ENCODE assay signal across 8 mouse cellular contexts in the genomic region with DNA sequence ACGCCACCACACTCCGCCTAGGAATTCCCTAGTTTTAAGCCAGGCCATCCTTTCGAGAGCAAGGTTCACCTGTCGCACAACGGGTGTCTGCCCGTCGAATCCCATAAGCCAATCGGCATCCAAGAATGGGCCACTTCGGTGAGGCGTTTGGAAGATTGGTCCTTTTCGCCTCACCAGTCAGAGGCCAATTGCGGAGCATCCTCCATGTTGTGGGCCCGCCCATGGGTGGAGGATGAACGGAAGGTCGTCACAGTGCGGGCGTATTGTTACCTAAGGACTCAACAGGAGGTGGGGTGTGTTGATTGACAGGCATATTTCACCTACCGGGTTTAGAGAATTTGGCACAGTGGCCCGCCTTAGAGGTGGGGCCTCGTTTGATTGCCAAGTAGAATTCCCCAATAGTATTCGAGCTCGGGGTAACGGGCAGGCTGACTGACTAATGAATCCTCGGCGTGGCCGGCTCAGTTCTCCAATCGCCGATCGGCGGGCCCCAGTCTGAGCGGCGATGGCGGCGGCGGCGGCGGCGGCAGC. TPM values are rescaled to one million over a fixed set of nuclear protein-coding genes. Genes with fewer than 3 reads are reported as not detected.
DNase-seq lines count a peak whose midpoint lies in the region; ATAC-seq and TF ChIP-seq lines count a peak whose summit lies in the region.

No protein-coding gene starts in this region.

- H3K36me3 ChIP-seq in embryonic facial prominence, embryonic 15.5 days, result peaks cover 30% of the 10 kb centered on the region
- peaks cover 34% of the 10 kb centered on the region for H3K36me3 ChIP-seq in limb, embryonic 14.5 days (ENCODE audit: control insufficient read depth, insufficient read depth, low read length)
- H3K36me3 ChIP-seq in midbrain, postnatal 0 days (ENCODE audit: insufficient read depth, low read length), result peaks cover 15% of the 10 kb centered on the region

- DNase-seq in 416B (ENCODE audit: low read depth), result peak; percentile 100
- peak; percentile 100 for DNase-seq in heart, adult 8-10 months (ENCODE audit: low spot score)
- peak; percentile 100 for DNase-seq in kidney, adult 9 months
- DNase-seq in limb, embryonic 14.5 days (ENCODE audit: low spot score), result peak; percentile 100
- DNase-seq in midbrain, postnatal 0 days (ENCODE audit: low spot score), result peak; percentile 100
- DNase-seq in spleen, postnatal 14 days (ENCODE audit: low spot score in 2 of 2), result peak; percentile 90 to 93

- WGBS in bone marrow, adult 2 months, result under 1% methylated on average over 38 of the region's 38 CpGs
- WGBS in embryonic facial prominence, embryonic 15.5 days, result under 1% methylated on average over 38 of the region's 38 CpGs
- WGBS in limb, embryonic 14.5 days, result 0% methylated on average over 30 of the region's 38 CpGs
- WGBS in midbrain, postnatal 0 days, result under 1% methylated on average over 36 of the region's 38 CpGs

- no peak; the same call in 1 of the 2 replicates for TF ChIP-seq POLR2A in bone marrow, adult 2 months (IDR thresholded peaks at IDR 0.05; ENCODE audit: borderline replicate concordance, control insufficient read depth, low read depth, low read length)
- peak; percentile 34; the same call in 1 of the 2 replicates for TF ChIP-seq POLR2A in limb, embryonic 14.5 days (IDR thresholded peaks at IDR 0.05; ENCODE audit: borderline replicate concordance, extremely low read depth, insufficient read depth, insufficient read length)

- H3K4me1 ChIP-seq in bone marrow, adult 2 months (ENCODE audit: control insufficient read depth, insufficient read depth, low read length), result no peaks in the 10 kb centered on the region; the same call in 1 of the 2 replicates
- H3K4me1 ChIP-seq in embryonic facial prominence, embryonic 15.5 days, result peaks cover 22% of the 10 kb centered on the region
- peaks cover 5% of the 10 kb centered on the region for H3K4me1 ChIP-seq in limb, embryonic 14.5 days (ENCODE audit: control insufficient read depth, insufficient read depth, low read length)
- H3K4me1 ChIP-seq in midbrain, postnatal 0 days (ENCODE audit: insufficient read depth, low read length), result no peaks in the 10 kb centered on the region

- no peak for TF ChIP-seq CTCF in bone marrow, adult 2 months (IDR thresholded peaks at IDR 0.05; ENCODE audit: control insufficient read depth, insufficient read depth, low read length)
- TF ChIP-seq CTCF in midbrain, postnatal 0 days (IDR thresholded peaks at IDR 0.05), result 0 out of 2 replicates have a peak, but pooled peaks have one; percentile 2

- H3K4me3 ChIP-seq in bone marrow, adult 2 months (replicated peaks; ENCODE audit: control insufficient read depth, low read depth, low read length), result peak overlapping the region; percentile 86
- H3K4me3 ChIP-seq in embryonic facial prominence, embryonic 15.5 days (replicated peaks), result peak overlapping the region; percentile 94
- H3K4me3 ChIP-seq in limb, embryonic 14.5 days (replicated peaks; ENCODE audit: low read length), result peak overlapping the region; percentile 98
- peak overlapping the region; percentile 73 for H3K4me3 ChIP-seq in midbrain, postnatal 0 days (ENCODE audit: low read depth, low read length)

- H3K27me3 ChIP-seq in embryonic facial prominence, embryonic 15.5 days, result no peaks in the 10 kb centered on the region
- no peaks in the 10 kb centered on the region for H3K27me3 ChIP-seq in limb, embryonic 14.5 days (ENCODE audit: control insufficient read depth, insufficient read depth, low read length)
- no peaks in the 10 kb centered on the region for H3K27me3 ChIP-seq in midbrain, postnatal 0 days (ENCODE audit: insufficient read depth, low read length)

- peak; percentile 98 for ATAC-seq in embryonic facial prominence, embryonic 15.5 days (ENCODE audit: insufficient number of reproducible peaks, low FRiP score, low TSS enrichment, low read depth)
- peak; percentile 98 for ATAC-seq in limb, embryonic 14.5 days (ENCODE audit: low FRiP score, low read depth)
- ATAC-seq in midbrain, postnatal 0 days (ENCODE audit: low FRiP score), result peak; percentile 99

- peak overlapping the region; percentile 97 for H3K9ac ChIP-seq in embryonic facial prominence, embryonic 15.5 days
- H3K9ac ChIP-seq in limb, embryonic 14.5 days (ENCODE audit: low read depth, low read length, severe bottlenecking), result peak overlapping the region; percentile 99
- H3K9ac ChIP-seq in midbrain, postnatal 0 days (replicated peaks; ENCODE audit: low read length, poor library complexity, severe bottlenecking), result peak overlapping the region; percentile 98

- H3K4me2 ChIP-seq in embryonic facial prominence, embryonic 15.5 days (replicated peaks), result peak overlapping the region; percentile 56
- peak overlapping the region; percentile 56 for H3K4me2 ChIP-seq in limb, embryonic 14.5 days (replicated peaks; ENCODE audit: low read depth, low read length, severe bottlenecking)
- peak overlapping the region; percentile 52 for H3K4me2 ChIP-seq in midbrain, postnatal 0 days (ENCODE audit: low read depth, low read length, poor library complexity, severe bottlenecking)

- peak overlapping the region; percentile 84 for H3K27ac ChIP-seq in bone marrow, adult 2 months (ENCODE audit: control insufficient read depth, insufficient read depth, low read depth, low read length, poor library complexity)
- H3K27ac ChIP-seq in embryonic facial prominence, embryonic 15.5 days (replicated peaks), result peak overlapping the region; percentile 93
- peak overlapping the region; percentile 95 for H3K27ac ChIP-seq in limb, embryonic 14.5 days (replicated peaks; ENCODE audit: low read depth, low read length)
- peak overlapping the region; percentile 97 for H3K27ac ChIP-seq in midbrain, postnatal 0 days (ENCODE audit: low read depth, low read length)

- H3K9me3 ChIP-seq in embryonic facial prominence, embryonic 15.5 days (replicated peaks), result no peaks in the 10 kb centered on the region
- H3K9me3 ChIP-seq in limb, embryonic 14.5 days (ENCODE audit: control insufficient read depth, low read length), result no peaks in the 10 kb centered on the region
- H3K9me3 ChIP-seq in midbrain, postnatal 0 days (ENCODE audit: low read length), result no peaks in the 10 kb centered on the region

RNA-seq across cellular contexts. Expression of gene Pabpn1, which starts 1.4 kb away (rescaled TPM):
- 124 and 140 TPM in 2 replicates for polyA plus RNA-seq in bone marrow, adult 2 months (2011; ENCODE audit: insufficient read depth, insufficient read length, low replicate concordance, missing spikeins)
- 124 and 125 TPM in 2 replicates for polyA plus RNA-seq in embryonic facial prominence, embryonic 15.5 days (2015; fragmentation: Nextera tagmentation; extraction: Ambion mirVana)
- 10 to 100 TPM; 37.3 to 54.4 (median 50.2) TPM for total RNA-seq in heart, adult 8-10 months (2022)
- polyA plus RNA-seq in limb, embryonic 14.5 days (2012; rRNA removed), result 476 and 495 TPM in 2 replicates
- polyA plus RNA-seq in limb, embryonic 14.5 days (2014; fragmentation: Nextera tagmentation; extraction: Ambion mirVana), result 137 and 147 TPM in 2 replicates
- 95.1 and 115 TPM in 2 replicates for total RNA-seq in midbrain, postnatal 0 days (2014; rRNA removed)
- 139 and 162 TPM in 2 replicates for polyA plus RNA-seq in midbrain, postnatal 0 days (2015; fragmentation: Nextera tagmentation; extraction: Ambion mirVana)

RNA-seq across cellular contexts. Expression of gene Gm20521, which starts 10.5 kb away (rescaled TPM):
- not detected in 2 replicates for polyA plus RNA-seq in bone marrow, adult 2 months (2011; ENCODE audit: insufficient read depth, insufficient read length, low replicate concordance, missing spikeins)
- polyA plus RNA-seq in embryonic facial prominence, embryonic 15.5 days (2015; fragmentation: Nextera tagmentation; extraction: Ambion mirVana), result not detected in 2 replicates
- 10 to 100 TPM in 1 of 4 experiments, 1 to 10 TPM in 3; 3.4 to 11.8 (median 7.9) TPM for total RNA-seq in heart, adult 8-10 months (2022)
- 0.16 and 1.7 TPM in 2 replicates for polyA plus RNA-seq in limb, embryonic 14.5 days (2012; rRNA removed)
- polyA plus RNA-seq in limb, embryonic 14.5 days (2014; fragmentation: Nextera tagmentation; extraction: Ambion mirVana), result 0.19 TPM in 1 of 2 replicates, not detected in the other
- 0.82 TPM in 1 of 2 replicates, not detected in the other for total RNA-seq in midbrain, postnatal 0 days (2014; rRNA removed)
- 1.4 and 1.6 TPM in 2 replicates for polyA plus RNA-seq in midbrain, postnatal 0 days (2015; fragmentation: Nextera tagmentation; extraction: Ambion mirVana)

RNA-seq across cellular contexts. Expression of gene Bcl2l2, which starts 10.5 kb away (rescaled TPM):
- polyA plus RNA-seq in bone marrow, adult 2 months (2011; ENCODE audit: insufficient read depth, insufficient read length, low replicate concordance, missing spikeins), result 6.7 and 18.1 TPM in 2 replicates
- 4.1 and 5.0 TPM in 2 replicates for polyA plus RNA-seq in embryonic facial prominence, embryonic 15.5 days (2015; fragmentation: Nextera tagmentation; extraction: Ambion mirVana)
- total RNA-seq in heart, adult 8-10 months (2022), result 10 to 100 TPM; 44.7 to 52.4 (median 45.5) TPM
- 44.4 and 46.6 TPM in 2 replicates for polyA plus RNA-seq in limb, embryonic 14.5 days (2012; rRNA removed)
- polyA plus RNA-seq in limb, embryonic 14.5 days (2014; fragmentation: Nextera tagmentation; extraction: Ambion mirVana), result 5.4 and 5.5 TPM in 2 replicates
- total RNA-seq in midbrain, postnatal 0 days (2014; rRNA removed), result 23.1 and 31.2 TPM in 2 replicates
- polyA plus RNA-seq in midbrain, postnatal 0 days (2015; fragmentation: Nextera tagmentation; extraction: Ambion mirVana), result 2.9 and 3.7 TPM in 2 replicates

RNA-seq across cellular contexts. Expression of gene Ppp1r3e, which starts 16.4 kb away (rescaled TPM):
- polyA plus RNA-seq in bone marrow, adult 2 months (2011; ENCODE audit: insufficient read depth, insufficient read length, low replicate concordance, missing spikeins), result 2.0 and 4.9 TPM in 2 replicates
- polyA plus RNA-seq in embryonic facial prominence, embryonic 15.5 days (2015; fragmentation: Nextera tagmentation; extraction: Ambion mirVana), result 0.83 and 1.2 TPM in 2 replicates
- 1 to 10 TPM; 2.9 to 4.2 (median 3.3) TPM for total RNA-seq in heart, adult 8-10 months (2022)
- polyA plus RNA-seq in limb, embryonic 14.5 days (2012; rRNA removed), result 7.0 and 8.0 TPM in 2 replicates
- 0.86 and 1.4 TPM in 2 replicates for polyA plus RNA-seq in limb, embryonic 14.5 days (2014; fragmentation: Nextera tagmentation; extraction: Ambion mirVana)
- total RNA-seq in midbrain, postnatal 0 days (2014; rRNA removed), result 27.1 and 37.2 TPM in 2 replicates
- 2.8 and 4.1 TPM in 2 replicates for polyA plus RNA-seq in midbrain, postnatal 0 days (2015; fragmentation: Nextera tagmentation; extraction: Ambion mirVana)

RNA-seq across cellular contexts. Expression of gene Slc22a17, which starts 19.2 kb away (rescaled TPM):
- 4.2 and 4.5 TPM in 2 replicates for polyA plus RNA-seq in bone marrow, adult 2 months (2011; ENCODE audit: insufficient read depth, insufficient read length, low replicate concordance, missing spikeins)
- 81.7 and 93.6 TPM in 2 replicates for polyA plus RNA-seq in embryonic facial prominence, embryonic 15.5 days (2015; fragmentation: Nextera tagmentation; extraction: Ambion mirVana)
- 1 to 10 TPM; 1.7 to 3.6 (median 2.6) TPM for total RNA-seq in heart, adult 8-10 months (2022)
- polyA plus RNA-seq in limb, embryonic 14.5 days (2012; rRNA removed), result 403 and 594 TPM in 2 replicates
- 57.9 and 64.3 TPM in 2 replicates for polyA plus RNA-seq in limb, embryonic 14.5 days (2014; fragmentation: Nextera tagmentation; extraction: Ambion mirVana)
- total RNA-seq in midbrain, postnatal 0 days (2014; rRNA removed), result 495 and 558 TPM in 2 replicates
- polyA plus RNA-seq in midbrain, postnatal 0 days (2015; fragmentation: Nextera tagmentation; extraction: Ambion mirVana), result 345 TPM in 2 replicates

Comparison
In these comparisons a context has a peak if more than half of its experiments do, and no peak if none do; other contexts are left out.
1. Peak in every context shown above with its lines: DNase-seq, ATAC-seq, H3K4me3 ChIP-seq and H3K27ac ChIP-seq.